Mouse (Mus musculus) heart, postnatal 0 days (tissue): Measurements from ENCODE around the gene Nkain2. TPM values are rescaled to one million over a fixed set of nuclear protein-coding genes. Genes with fewer than 3 reads are reported as not detected.

ENCODE experiments used
- ATAC-seq: fragments of 200-750 bp; cut with Nextera tagmentation; 2 replicates; pipeline ENCODE4 v1.8.0; 2017; ENCODE audit warnings: low read depth, moderate number of reproducible peaks, moderate library complexity; ENCODE audit not compliant: insufficient read depth
- DNase-seq: peaks from one replicate; pipeline ENCODE4 v3.0.0-alpha.2; 2016; ENCODE audit warnings: low spot score
- H3K27ac ChIP-seq: fragments of 300-500 bp; sonication (generic); 2 replicates; pipeline ENCODE4 v1.5.1; 2014; ENCODE audit warnings: low read depth, mild to moderate bottlenecking
- H3K27me3 ChIP-seq: fragments of 300-500 bp; sonication (generic); 2 replicates; pipeline ENCODE4 v1.6.1; 2014; ENCODE audit warnings: low read length, mixed read lengths; ENCODE audit not compliant: control insufficient read depth, insufficient read depth
- H3K36me3 ChIP-seq: fragments of 300-500 bp; sonication (generic); replicated peaks from 2 replicates; pipeline ENCODE4 v1.6.1; 2014; ENCODE audit warnings: low read length, mixed read lengths; ENCODE audit not compliant: control insufficient read depth, insufficient read depth
- H3K4me1 ChIP-seq: fragments of 300-500 bp; sonication (generic); 2 replicates; pipeline ENCODE4 v1.6.1; 2014; ENCODE audit warnings: antibody characterized with exemption; ENCODE audit not compliant: control insufficient read depth, insufficient read depth
- H3K4me2 ChIP-seq: fragments of 300-500 bp; sonication (generic); 2 replicates; pipeline ENCODE4 v1.6.1; 2014; ENCODE audit warnings: low read depth, mild to moderate bottlenecking, low read length, moderate library complexity
- H3K4me3 ChIP-seq: fragments of 300-500 bp; sonication (generic); 2 replicates; pipeline ENCODE4 v1.5.1; 2014; ENCODE audit warnings: low read depth, low read length
- H3K9ac ChIP-seq: fragments of 300-500 bp; sonication (generic); replicated peaks from 2 replicates; pipeline ENCODE4 v1.6.1; 2014; ENCODE audit warnings: low read depth, low read length, mixed read lengths
- H3K9me3 ChIP-seq: fragments of 300-500 bp; sonication (generic); replicated peaks from 2 replicates; pipeline ENCODE4 v1.6.1; 2016; ENCODE audit warnings: low read length; ENCODE audit not compliant: control insufficient read depth
- CTCF ChIP-seq: IDR thresholded peaks from 2 replicates; pipeline ENCODE4 v1.5.1; 2016; ENCODE audit warnings: antibody characterized with exemption, control low read depth, low read depth
- EP300 ChIP-seq: IDR thresholded peaks from 2 replicates; pipeline ENCODE4 v1.6.1; 2016; ENCODE audit warnings: antibody characterized with exemption, low read depth
- WGBS: fragments of 180-500 bp; shearing (Covaris S2); extraction: QIAGEN DNeasy Blood & Tissue Kit; methylation state at CpG from one replicate; pipeline ENCODE4 v1.1.7; 2014; 5-methylcytosine and 5-hydroxymethylcytosine counted together
- polyA plus RNA-seq: library from polyadenylated mRNA; unstranded; fragments of >200 nt; fragmentation: Nextera tagmentation; extraction: Ambion mirVana; gene quantifications from 2 replicates; pipeline ENCODE4 v1.2.1, GENCODE M21; 2015
- total RNA-seq: library from RNA; depleted of rRNA; stranded (reverse); fragments of >200 nt; gene quantifications from 2 replicates; pipeline ENCODE4 v1.2.3, GENCODE M21; 2014; ENCODE audit warnings: low replicate concordance

Gene Nkain2
- total and polyA plus RNA-seq, 2 experiments from 2014 or later: 0.29 to 0.95 TPM

DNA sequence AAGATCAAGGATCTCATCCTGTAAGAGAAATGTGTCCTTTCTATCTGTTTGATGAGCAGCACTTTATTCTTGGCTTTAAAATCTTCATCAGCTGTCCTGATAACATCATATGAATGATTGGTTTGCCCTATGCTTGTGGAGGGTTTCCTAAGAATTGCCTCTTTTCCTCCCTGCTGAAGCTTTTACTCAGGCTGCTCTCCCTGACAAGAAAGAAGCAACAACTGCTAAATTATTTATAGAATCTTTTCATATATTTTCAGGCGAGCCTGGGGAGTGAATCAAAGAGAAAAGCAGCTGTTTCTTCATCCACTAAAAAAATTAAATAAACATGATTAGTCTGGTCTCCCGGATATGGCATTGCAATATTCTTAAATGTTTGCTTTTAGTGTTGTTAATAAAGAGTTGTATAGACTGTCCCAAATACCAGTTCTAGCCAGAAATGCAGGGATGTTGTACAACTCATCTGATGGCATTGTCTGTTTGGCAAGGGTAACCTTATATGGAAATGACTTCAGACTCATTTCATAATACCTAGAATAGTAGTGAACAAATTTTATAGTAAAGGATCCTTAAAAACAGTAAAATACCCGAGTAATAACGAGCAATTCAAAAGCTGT, 646.9 kb downstream of the Nkain2 start:
- no peak overlapping the region for H3K4me3 ChIP-seq
- H3K36me3 ChIP-seq: no peaks in the 10 kb centered on the region
- H3K9me3 ChIP-seq: no peaks in the 10 kb centered on the region
- DNase-seq: no peak
- no peaks in the 10 kb centered on the region for H3K27me3 ChIP-seq
- 52% methylated on average over 4 of the region's 4 CpGs for WGBS
- no peak overlapping the region for H3K9ac ChIP-seq
- TF ChIP-seq CTCF (no peak), EP300 (no peak)
- H3K27ac ChIP-seq: no peak overlapping the region
- ATAC-seq: no peak
- H3K4me1 ChIP-seq: no peaks in the 10 kb centered on the region
- H3K4me2 ChIP-seq: no peak overlapping the region

GRCm38 (mm10) chr10:32241168-32241567, 649.1 kb downstream of the Nkain2 start:
- Histone ChIP-seq H3K27me3 (no peaks in the 10 kb centered on the region), H3K36me3 (no peaks in the 10 kb centered on the region), H3K4me2 (no peak overlapping the region), H3K27ac (no peak overlapping the region), H3K9ac (no peak overlapping the region), H3K4me3 (no peak overlapping the region), H3K4me1 (no peaks in the 10 kb centered on the region), H3K9me3 (no peaks in the 10 kb centered on the region)
- ATAC-seq: no peak
- no peak for DNase-seq
- TF ChIP-seq CTCF (no peak), EP300 (no peak)

GRCm38 (mm10) chr10:32182951-32183350, 707.3 kb downstream of the Nkain2 start:
- Histone ChIP-seq H3K9me3 (no peaks in the 10 kb centered on the region), H3K27ac (no peak overlapping the region), H3K4me2 (no peak overlapping the region), H3K9ac (no peak overlapping the region), H3K27me3 (no peaks in the 10 kb centered on the region), H3K36me3 (no peaks in the 10 kb centered on the region), H3K4me1 (no peaks in the 10 kb centered on the region), H3K4me3 (no peak overlapping the region)
- DNase-seq (no peak), ATAC-seq (no peak)
- 71% methylated on average over 3 of the region's 3 CpGs for WGBS
- no peak for TF ChIP-seq CTCF
- TF ChIP-seq EP300: no peak

DNA sequence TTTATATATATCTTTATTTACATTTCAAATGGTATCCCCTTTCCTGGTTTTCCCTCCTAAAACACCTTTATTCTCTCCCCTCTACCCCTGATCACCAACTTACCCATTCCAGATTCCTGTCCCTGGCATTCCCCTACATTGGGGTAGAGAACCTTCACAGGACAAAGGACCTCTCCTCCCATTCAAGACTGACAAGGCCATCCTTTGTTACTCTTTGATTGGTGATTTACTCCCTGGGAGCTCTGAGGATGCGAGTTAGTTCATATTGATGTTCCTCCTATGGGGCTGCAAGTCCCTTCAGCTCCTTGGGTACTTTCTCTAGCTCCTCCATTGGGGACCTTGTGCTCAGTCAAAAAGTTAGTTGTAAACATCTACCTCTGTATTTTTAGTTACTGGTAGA, 798.9 kb downstream of the Nkain2 start:
- no peaks in the 10 kb centered on the region for H3K27me3 ChIP-seq
- 74% methylated on average over 1 of the region's 1 CpGs for WGBS
- no peak for ATAC-seq
- no peak overlapping the region for H3K4me3 ChIP-seq
- no peaks in the 10 kb centered on the region for H3K4me1 ChIP-seq
- no peak for TF ChIP-seq CTCF
- H3K27ac ChIP-seq: no peak overlapping the region
- DNase-seq: no peak
- no peak overlapping the region for H3K9ac ChIP-seq
- no peak overlapping the region for H3K4me2 ChIP-seq
- H3K36me3 ChIP-seq: no peaks in the 10 kb centered on the region
- no peaks in the 10 kb centered on the region for H3K9me3 ChIP-seq

GRCm38 (mm10) chr10:32060396-32060795, 829.9 kb downstream of the Nkain2 start:
- Histone ChIP-seq H3K9me3 (no peaks in the 10 kb centered on the region), H3K4me1 (no peaks in the 10 kb centered on the region), H3K36me3 (no peaks in the 10 kb centered on the region), H3K4me2 (no peak overlapping the region), H3K27ac (no peak overlapping the region), H3K4me3 (no peak overlapping the region), H3K27me3 (no peaks in the 10 kb centered on the region), H3K9ac (no peak overlapping the region)
- DNase-seq (no peak), ATAC-seq (no peak)
- 73% methylated on average over 6 of the region's 6 CpGs for WGBS
- no peak for TF ChIP-seq EP300
- no peak for TF ChIP-seq CTCF

DNA sequence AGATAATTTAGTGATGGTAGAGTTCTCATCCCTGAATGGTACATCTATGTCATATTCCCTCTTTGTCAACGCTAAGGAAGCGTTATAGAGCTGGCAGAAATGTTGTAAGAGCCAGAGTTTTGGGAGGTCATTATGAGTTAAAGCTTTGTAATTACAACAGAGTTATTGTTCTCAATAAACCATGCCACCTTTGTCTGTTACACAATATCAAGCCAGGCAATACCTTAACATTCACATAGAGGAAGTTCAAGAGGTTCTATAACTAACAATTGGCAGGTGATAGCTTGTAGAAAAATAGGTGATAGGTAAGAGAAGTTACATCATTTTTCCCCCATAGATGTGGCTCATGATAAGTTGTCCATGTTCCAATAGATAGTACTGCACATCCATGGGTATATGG, 832.0 kb downstream of the Nkain2 start:
- ATAC-seq (no peak), DNase-seq (no peak)
- H3K4me2 ChIP-seq: no peak overlapping the region
- no peak overlapping the region for H3K9ac ChIP-seq
- H3K4me3 ChIP-seq: no peak overlapping the region
- H3K27ac ChIP-seq: no peak overlapping the region
- no peaks in the 10 kb centered on the region for H3K36me3 ChIP-seq
- 85% methylated on average over 2 of the region's 2 CpGs for WGBS
- no peaks in the 10 kb centered on the region for H3K27me3 ChIP-seq
- H3K9me3 ChIP-seq: no peaks in the 10 kb centered on the region
- no peak for TF ChIP-seq EP300
- no peak for TF ChIP-seq CTCF
- H3K4me1 ChIP-seq: no peaks in the 10 kb centered on the region
